Mouse (Mus musculus): ENCODE measurements around the gene Tex264. TPM values are rescaled to one million over a fixed set of nuclear protein-coding genes. Genes with fewer than 3 reads are reported as not detected.

Gene Tex264
- total and polyA plus RNA-seq, 2 experiments = 52.6 to 147 TPM

GRCm38 (mm10) chr9:106677702-106678101 is 8.0 kb downstream of the Tex264 start:
- TF ChIP-seq CTCF (IDR thresholded peaks at IDR 0.05; ENCODE audit: low read depth, low read length) (no peak), POLR2A (IDR thresholded peaks at IDR 0.05; ENCODE audit: extremely low read depth, insufficient read depth, low read length) (no peak)
- Histone ChIP-seq H3K36me3 (ENCODE audit: control insufficient read depth, insufficient read depth, low read length) (peaks cover 11% of the 10 kb centered on the region), H3K9ac (ENCODE audit: low read depth, low read length) (no peak overlapping the region), H3K27me3 (ENCODE audit: control insufficient read depth, insufficient read depth, low read length) (no peaks in the 10 kb centered on the region), H3K79me2 (ENCODE audit: control insufficient read depth, insufficient read depth, low read length) (no peaks in the 10 kb centered on the region; the same call in 1 of the 2 replicates), H3K4me3 (ENCODE audit: insufficient read depth, low read depth, low read length) (no peak overlapping the region), H3K4me1 (ENCODE audit: control insufficient read depth, insufficient read depth, low read length) (peaks cover 6% of the 10 kb centered on the region), H3K27ac (replicated peaks; ENCODE audit: insufficient read depth, low read depth, low read length) (peak overlapping the region; percentile 37; the same call in 1 of the 2 replicates)
- peak; percentile 86 for DNase-seq (ENCODE audit: extremely low read depth, low read depth, low spot score)
- whole genome bisulfite sequencing = 34% methylated on average over 5 of the region's 5 CpGs

GRCm38 (mm10) chr9:106676571-106676970 is 9.2 kb downstream of the Tex264 start:
- no peaks in the 10 kb centered on the region; the same call in 1 of the 2 replicates for H3K79me2 ChIP-seq (ENCODE audit: control insufficient read depth, insufficient read depth, low read length)
- no peak overlapping the region for H3K27ac ChIP-seq (replicated peaks; ENCODE audit: insufficient read depth, low read depth, low read length)
- peaks cover 6% of the 10 kb centered on the region for H3K4me1 ChIP-seq (ENCODE audit: control insufficient read depth, insufficient read depth, low read length)
- no peak for DNase-seq (ENCODE audit: extremely low read depth, low read depth, low spot score)
- WGBS = 91% methylated on average over 4 of the region's 4 CpGs
- H3K27me3 ChIP-seq (ENCODE audit: control insufficient read depth, insufficient read depth, low read length) = no peaks in the 10 kb centered on the region
- H3K4me3 ChIP-seq (ENCODE audit: insufficient read depth, low read depth, low read length) = no peak overlapping the region
- TF ChIP-seq POLR2A (IDR thresholded peaks at IDR 0.05; ENCODE audit: extremely low read depth, insufficient read depth, low read length) (no peak), CTCF (IDR thresholded peaks at IDR 0.05; ENCODE audit: low read depth, low read length) (no peak)
- H3K9ac ChIP-seq (ENCODE audit: low read depth, low read length) = no peak overlapping the region
- H3K36me3 ChIP-seq (ENCODE audit: control insufficient read depth, insufficient read depth, low read length) = peaks cover 13% of the 10 kb centered on the region; the same call in 1 of the 2 replicates

- Histone ChIP-seq H3K27ac (replicated peaks; ENCODE audit: insufficient read depth, low read depth, low read length) (no peak overlapping the region), H3K27me3 (ENCODE audit: control insufficient read depth, insufficient read depth, low read length) (no peaks in the 10 kb centered on the region), H3K4me1 (ENCODE audit: control insufficient read depth, insufficient read depth, low read length) (peaks cover 6% of the 10 kb centered on the region), H3K79me2 (ENCODE audit: control insufficient read depth, insufficient read depth, low read length) (no peaks in the 10 kb centered on the region; the same call in 1 of the 2 replicates), H3K9ac (ENCODE audit: low read depth, low read length) (no peak overlapping the region), H3K4me3 (ENCODE audit: insufficient read depth, low read depth, low read length) (no peak overlapping the region), H3K36me3 (ENCODE audit: control insufficient read depth, insufficient read depth, low read length) (peaks cover 17% of the 10 kb centered on the region)
- DNase-seq (ENCODE audit: extremely low read depth, low read depth, low spot score) = no peak
- TF ChIP-seq CTCF (IDR thresholded peaks at IDR 0.05; ENCODE audit: low read depth, low read length) = no peak
- TF ChIP-seq POLR2A (IDR thresholded peaks at IDR 0.05; ENCODE audit: extremely low read depth, insufficient read depth, low read length) = no peak
- 77% methylated on average over 9 of the region's 9 CpGs for WGBS
Observed at GRCm38 (mm10) chr9:106675965-106676364, 9.8 kb downstream of the Tex264 start.

GRCm38 (mm10) chr9:106675480-106675879 is 10.2 kb downstream of the Tex264 start:
- H3K9ac ChIP-seq (ENCODE audit: low read depth, low read length) = no peak overlapping the region
- peaks cover 6% of the 10 kb centered on the region for H3K4me1 ChIP-seq (ENCODE audit: control insufficient read depth, insufficient read depth, low read length)
- H3K79me2 ChIP-seq (ENCODE audit: control insufficient read depth, insufficient read depth, low read length) = no peaks in the 10 kb centered on the region; the same call in 1 of the 2 replicates
- H3K27ac ChIP-seq (replicated peaks; ENCODE audit: insufficient read depth, low read depth, low read length) = no peak overlapping the region
- H3K36me3 ChIP-seq (ENCODE audit: control insufficient read depth, insufficient read depth, low read length) = peaks cover 18% of the 10 kb centered on the region
- peak; percentile 66 for DNase-seq (ENCODE audit: extremely low read depth, low read depth, low spot score)
- H3K27me3 ChIP-seq (ENCODE audit: control insufficient read depth, insufficient read depth, low read length) = no peaks in the 10 kb centered on the region
- WGBS = 2% methylated on average over 1 of the region's 1 CpGs
- TF ChIP-seq CTCF (IDR thresholded peaks at IDR 0.05; ENCODE audit: low read depth, low read length) = peak; percentile 78
- no peak for TF ChIP-seq POLR2A (IDR thresholded peaks at IDR 0.05; ENCODE audit: extremely low read depth, insufficient read depth, low read length)
- H3K4me3 ChIP-seq (ENCODE audit: insufficient read depth, low read depth, low read length) = no peak overlapping the region

DNA sequence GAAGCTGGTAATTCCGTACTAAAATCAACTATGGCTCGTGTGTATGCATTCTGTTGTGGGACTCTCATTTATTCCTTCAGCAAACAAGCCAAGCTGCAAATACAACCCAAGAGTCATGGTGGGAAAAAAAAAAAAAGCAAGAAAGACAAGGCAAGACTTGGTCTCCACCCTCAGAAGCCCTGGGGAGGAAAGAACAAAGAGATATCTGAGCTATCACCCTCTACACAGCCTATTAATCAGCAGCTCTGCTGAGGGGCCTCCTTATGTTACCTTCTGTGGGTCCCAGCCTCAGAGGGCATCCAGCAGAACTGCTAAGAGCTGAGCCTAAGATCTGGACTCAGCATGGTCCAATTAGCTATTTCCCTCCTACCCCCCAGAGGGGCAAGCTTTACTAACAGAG is 11.9 kb downstream of the Tex264 start:
- Histone ChIP-seq H3K4me1 (ENCODE audit: control insufficient read depth, insufficient read depth, low read length) (peaks cover 6% of the 10 kb centered on the region), H3K27ac (replicated peaks; ENCODE audit: insufficient read depth, low read depth, low read length) (no peak overlapping the region), H3K79me2 (ENCODE audit: control insufficient read depth, insufficient read depth, low read length) (no peaks in the 10 kb centered on the region; the same call in 1 of the 2 replicates), H3K4me3 (ENCODE audit: insufficient read depth, low read depth, low read length) (no peak overlapping the region), H3K36me3 (ENCODE audit: control insufficient read depth, insufficient read depth, low read length) (peaks cover 20% of the 10 kb centered on the region), H3K9ac (ENCODE audit: low read depth, low read length) (no peak overlapping the region), H3K27me3 (ENCODE audit: control insufficient read depth, insufficient read depth, low read length) (no peaks in the 10 kb centered on the region)
- DNase-seq (ENCODE audit: extremely low read depth, low read depth, low spot score) = no peak
- TF ChIP-seq CTCF (IDR thresholded peaks at IDR 0.05; ENCODE audit: low read depth, low read length) = no peak
- TF ChIP-seq POLR2A (IDR thresholded peaks at IDR 0.05; ENCODE audit: extremely low read depth, insufficient read depth, low read length) = no peak
- WGBS = 93% methylated on average over 2 of the region's 2 CpGs

DNA sequence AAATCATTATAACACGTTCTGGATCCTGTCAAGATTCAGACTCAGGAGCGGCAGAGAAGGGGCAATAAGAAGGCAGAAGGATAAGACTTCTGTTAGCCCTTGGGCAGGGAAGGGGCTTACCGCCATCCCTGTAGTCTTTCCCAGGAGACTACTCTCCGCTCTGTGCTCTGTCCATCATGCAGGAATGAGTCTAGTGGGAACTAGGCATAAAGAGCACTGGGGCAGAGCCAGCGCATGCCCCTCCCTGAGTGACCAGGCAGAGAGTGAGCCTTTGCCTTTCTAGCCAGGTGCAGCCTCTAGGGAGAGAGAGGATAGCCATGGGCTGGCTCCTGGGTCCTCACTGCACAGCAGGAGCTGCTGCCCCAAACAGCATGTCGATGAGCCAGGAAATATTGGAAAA is 20.9 kb downstream of the Tex264 start:
- no peak overlapping the region for H3K9ac ChIP-seq (ENCODE audit: low read depth, low read length)
- H3K79me2 ChIP-seq (ENCODE audit: control insufficient read depth, insufficient read depth, low read length) = no peaks in the 10 kb centered on the region
- H3K4me3 ChIP-seq (ENCODE audit: insufficient read depth, low read depth, low read length) = no peak overlapping the region
- 93% methylated on average over 6 of the region's 6 CpGs for WGBS
- no peak overlapping the region for H3K27ac ChIP-seq (replicated peaks; ENCODE audit: insufficient read depth, low read depth, low read length)
- DNase-seq (ENCODE audit: extremely low read depth, low read depth, low spot score) = no peak
- peaks cover 13% of the 10 kb centered on the region for H3K36me3 ChIP-seq (ENCODE audit: control insufficient read depth, insufficient read depth, low read length)
- H3K27me3 ChIP-seq (ENCODE audit: control insufficient read depth, insufficient read depth, low read length) = no peaks in the 10 kb centered on the region
- H3K4me1 ChIP-seq (ENCODE audit: control insufficient read depth, insufficient read depth, low read length) = no peaks in the 10 kb centered on the region
- TF ChIP-seq POLR2A (IDR thresholded peaks at IDR 0.05; ENCODE audit: extremely low read depth, insufficient read depth, low read length) (no peak), CTCF (IDR thresholded peaks at IDR 0.05; ENCODE audit: low read depth, low read length) (no peak)
